Mouse (Mus musculus): ENCODE data around the gene Plppr2. TPM values are rescaled to one million over a fixed set of nuclear protein-coding genes. Genes with fewer than 3 reads are reported as not detected.

The Plppr2 gene
- total RNA-seq, 2 experiments from 2014 or later, result 1.8 to 2.0 TPM

GRCm38 (mm10) chr9:21960135-21960534 is 23.3 kb downstream of the Plppr2 start:
- DNase-seq, result no peak
- intact Hi-C loops (cut with DNase I), result no loop called here

GRCm38 (mm10) chr9:21960558-21961208 is 23.9 kb downstream of the Plppr2 start:
- DNase-seq, result no peak
- intact Hi-C loops (cut with DNase I), result no loop called here

GRCm38 (mm10) chr9:21961366-21961980 is 24.6 kb downstream of the Plppr2 start:
- DNase-seq, result no peak
- intact Hi-C loops (cut with DNase I), result no loop called here

- intact Hi-C loops (cut with DNase I), result no loop called here
- no peak for DNase-seq
Observed at GRCm38 (mm10) chr9:21962010-21962409, 25.2 kb downstream of the Plppr2 start.

GRCm38 (mm10) chr9:21962416-21963059 is 25.7 kb downstream of the Plppr2 start:
- intact Hi-C loops (cut with DNase I), result no loop called here
- peak; percentile 71 for DNase-seq

GRCm38 (mm10) chr9:21963417-21963816 is 26.6 kb downstream of the Plppr2 start, which contains the start of gene Epor:
Gene Epor, minus strand, starts transcription at chr9:21963506.
- peak; percentile 72 to 73 for DNase-seq
- intact Hi-C loops (cut with DNase I), result no loop called here

GRCm38 (mm10) chr9:21968883-21969282 is 32.0 kb downstream of the Plppr2 start:
- intact Hi-C loops (cut with DNase I), result no loop called here
- no peak for DNase-seq

GRCm38 (mm10) chr9:21969304-21969703 is 32.5 kb downstream of the Plppr2 start:
- intact Hi-C loops (cut with DNase I), result no loop called here
- no peak for DNase-seq

- DNase-seq, result no peak
- intact Hi-C loops (cut with DNase I), result loop anchor here (5.0 kb wide), 1 partner anchor 166 kb away; no protein-coding TSS in a partner anchor
Observed at GRCm38 (mm10) chr9:21976626-21977175, 39.9 kb downstream of the Plppr2 start.

GRCm38 (mm10) chr9:21977331-21977730 is 40.5 kb downstream of the Plppr2 start:
- intact Hi-C loops (cut with DNase I), result loop anchor here (5.0 kb wide), 1 partner anchor 165 kb away; no protein-coding TSS in a partner anchor

GRCm38 (mm10) chr9:21977972-21978371 is 41.1 kb downstream of the Plppr2 start:
- peak; percentile 33 to 52 for DNase-seq
- intact Hi-C loops (cut with DNase I), result loop anchor here (5.0 kb wide), 1 partner anchor 164 kb away; no protein-coding TSS in a partner anchor

More at GRCm38 (mm10) chr9:21977331-21977730, 40.5 kb downstream of the Plppr2 start:
- DNase-seq, result no peak

- intact Hi-C loops (cut with DNase I), result loop anchor here (5.0 kb wide), 1 partner anchor 164 kb away; no protein-coding TSS in a partner anchor
- no peak for DNase-seq
Observed at GRCm38 (mm10) chr9:21978398-21979128, 41.7 kb downstream of the Plppr2 start.

- no peak for DNase-seq
- intact Hi-C loops (cut with DNase I), result no loop called here
Observed at GRCm38 (mm10) chr9:21983911-21984310, 47.1 kb downstream of the Plppr2 start.

- intact Hi-C loops (cut with DNase I), result no loop called here
- no peak for DNase-seq
Observed at GRCm38 (mm10) chr9:21987592-21988342, 50.9 kb downstream of the Plppr2 start.

GRCm38 (mm10) chr9:21988421-21989101 is 51.7 kb downstream of the Plppr2 start:
- peak in 1 of 2 experiments; percentile 15 for DNase-seq
- intact Hi-C loops (cut with DNase I), result no loop called here

- peak; percentile 61 to 62 for DNase-seq
- intact Hi-C loops (cut with DNase I), result no loop called here
Observed at GRCm38 (mm10) chr9:21989230-21990110, 52.6 kb downstream of the Plppr2 start, which contains the start of gene Rgl3. Gene Rgl3, minus strand, starts transcription at chr9:21989446.

- intact Hi-C loops (cut with DNase I), result no loop called here
Observed at GRCm38 (mm10) chr9:21992227-21992626, 55.4 kb downstream of the Plppr2 start.

More at GRCm38 (mm10) chr9:21992227-21992626, 55.4 kb downstream of the Plppr2 start:
- DNase-seq, result no peak
